Comparison of ENCODE assay signal across 8 mouse cellular contexts in genomic region chr9:103473915-103474688, GRCm38 (mm10). TPM values are rescaled to one million over a fixed set of nuclear protein-coding genes. Genes with fewer than 3 reads are reported as not detected.
DNase-seq lines count a peak whose midpoint lies in the region; ATAC-seq and TF ChIP-seq lines count a peak whose summit lies in the region.

No protein-coding gene starts in this region.

- H3K9me3 ChIP-seq in hindbrain, embryonic 15.5 days = no peaks in the 10 kb centered on the region

- no peak for TF ChIP-seq CTCF in gastrocnemius, adult 2 months (IDR thresholded peaks at IDR 0.05)
- TF ChIP-seq CTCF in bone marrow macrophage, adult 2 months (IDR thresholded peaks at IDR 0.05; ENCODE audit: low read depth, low read length) = no peak

- 0 out of 2 replicates have a peak, but pooled peaks cover 4% of the 10 kb centered on the region for H3K4me1 ChIP-seq in bone marrow macrophage, adult 2 months (ENCODE audit: control insufficient read depth, insufficient read depth, low read length)
- H3K4me1 ChIP-seq in hindbrain, embryonic 15.5 days (replicated peaks) = peaks cover 21% of the 10 kb centered on the region

- TF ChIP-seq POLR2A in bone marrow macrophage, adult 2 months (IDR thresholded peaks at IDR 0.05; ENCODE audit: borderline replicate concordance, low read depth, low read length) = no peak

- no peaks in the 10 kb centered on the region for H3K36me3 ChIP-seq in hindbrain, embryonic 15.5 days

- peak; percentile 58; the same call in 1 of the 2 replicates for ATAC-seq in hindbrain, embryonic 15.5 days (ENCODE audit: low FRiP score, low read depth)
- ATAC-seq in megakaryocyte, adult 5-6 weeks (ENCODE audit: poor library complexity, severe bottlenecking) = peak; percentile 80

- H3K27ac ChIP-seq in gastrocnemius, adult 2 months = no peak overlapping the region
- H3K27ac ChIP-seq in bone marrow macrophage, adult 2 months (ENCODE audit: insufficient read depth, low read depth, low read length) = no peak overlapping the region
- peak overlapping the region; percentile 60 for H3K27ac ChIP-seq in hindbrain, embryonic 15.5 days (replicated peaks)

- H3K9ac ChIP-seq in hindbrain, embryonic 15.5 days = no peak overlapping the region

- no peaks in the 10 kb centered on the region for H3K27me3 ChIP-seq in hindbrain, embryonic 15.5 days

- H3K4me3 ChIP-seq in gastrocnemius, adult 2 months = peak overlapping the region; percentile 39
- peak overlapping the region; percentile 10; the same call in 1 of the 2 replicates for H3K4me3 ChIP-seq in bone marrow macrophage, adult 2 months (ENCODE audit: insufficient read depth, low read length)
- no peak overlapping the region for H3K4me3 ChIP-seq in hindbrain, embryonic 15.5 days

- intact Hi-C loops in gastrocnemius, adult 2 months (cut with DNase I) = no loop called here
- intact Hi-C loops in gastrocnemius, postnatal 36 days (cut with DNase I) = no loop called here

- 17% methylated on average over 13 of the region's 13 CpGs for WGBS in hindbrain, embryonic 15.5 days

- H3K4me2 ChIP-seq in hindbrain, embryonic 15.5 days = peak overlapping the region; percentile 43

- no peak for DNase-seq in gastrocnemius, adult 2 months
- no peak for DNase-seq in gastrocnemius, adult 18-20 months (ENCODE audit: low spot score)
- DNase-seq in adrenal gland, postnatal 4 days (ENCODE audit: low spot score in 2 of 2) = no peak
- no peak for DNase-seq in gastrocnemius, postnatal 36 days
- no peak for DNase-seq in ovary, postnatal 36 days (ENCODE audit: low spot score)

RNA-seq across cellular contexts. Expression of gene Bfsp2, which starts 6.1 kb away (rescaled TPM):
- under 1 TPM in 1 of 2 experiments, not detected in 1; 0.42 TPM for total RNA-seq in gastrocnemius, adult 2 months (2021)
- under 1 TPM; 0.41 to 0.71 TPM for total RNA-seq in gastrocnemius, adult 18-20 months (2021)
- polyA plus RNA-seq in bone marrow macrophage, adult 2 months (2012; ENCODE audit: insufficient read depth, insufficient read length, missing spikeins) = not detected in 2 replicates
- polyA plus RNA-seq in hindbrain, embryonic 15.5 days (2015; fragmentation: Nextera tagmentation; extraction: Ambion mirVana) = 4.4 and 6.2 TPM in 2 replicates
- total RNA-seq in megakaryocyte, adult 5-6 weeks (2015) = 0.30 TPM in 1 of 2 replicates, not detected in the other
- 1.1 and 1.3 TPM in 2 replicates for total RNA-seq in megakaryocyte, adult 5-6 weeks (2017)
- not detected for total RNA-seq in adrenal gland, postnatal 4 days (2021)
- total RNA-seq in gastrocnemius, postnatal 36 days (2021) = under 1 TPM; 0.35 to 0.71 TPM
